Mouse (Mus musculus) heart, postnatal 0 days (tissue): ENCODE measurements around the gene Dok5.

ENCODE experiments used
- CTCF ChIP-seq: IDR thresholded peaks from 2 replicates; pipeline ENCODE4 v1.5.1; 2016; ENCODE audit warnings: antibody characterized with exemption, control low read depth, low read depth
- EP300 ChIP-seq: IDR thresholded peaks from 2 replicates; pipeline ENCODE4 v1.6.1; 2016; ENCODE audit warnings: antibody characterized with exemption, low read depth

GRCm38 (mm10) chr2:170852337-170852736 is 120.7 kb downstream of the Dok5 start:
- TF ChIP-seq CTCF (no peak), EP300 (no peak)
